Mouse (Mus musculus) forebrain, embryonic 14.5 days (tissue): ENCODE measurements around the gene Hcn2. TPM values are rescaled to one million over a fixed set of nuclear protein-coding genes. Genes with fewer than 3 reads are reported as not detected.

Experiments used
- polyA plus RNA-seq: library from polyadenylated mRNA; unstranded; fragments of >200 nt; fragmentation: Nextera tagmentation; extraction: Ambion mirVana; gene quantifications from 2 replicates; pipeline ENCODE4 v1.2.1, GENCODE M21; 2014

Gene Hcn2
- polyA plus RNA-seq, 1 experiment from 2014 or later: 0.32 TPM

Other genes with a start within 250 kb of the Hcn2 start
- gene Vmn2r83, start 247.9 kb upstream of the Hcn2 start, polyA plus RNA-seq: not detected in 2 replicates
- gene Plpp2, start 182.8 kb upstream of the Hcn2 start, polyA plus RNA-seq: 9.4 and 12.5 TPM in 2 replicates
- gene Mier2, start 161.4 kb upstream of the Hcn2 start, polyA plus RNA-seq: 35.3 and 43.7 TPM in 2 replicates
- not detected in 2 replicates for gene Theg, start 129.3 kb upstream of the Hcn2 start, polyA plus RNA-seq
- gene C2cd4c, start 102.6 kb upstream of the Hcn2 start, polyA plus RNA-seq: 0.46 and 0.52 TPM in 2 replicates
- 5.9 and 6.5 TPM in 2 replicates for gene Shc2, start 78.7 kb upstream of the Hcn2 start, polyA plus RNA-seq
- 0.14 and 0.17 TPM in 2 replicates for gene Odf3l2, start 70.9 kb upstream of the Hcn2 start, polyA plus RNA-seq
- gene Madcam1, start 52.1 kb upstream of the Hcn2 start, polyA plus RNA-seq: 1.1 and 1.2 TPM in 2 replicates
- 101 and 105 TPM in 2 replicates for gene Tpgs1, start 47.3 kb upstream of the Hcn2 start, polyA plus RNA-seq
- gene Cdc34, start 34.4 kb upstream of the Hcn2 start, polyA plus RNA-seq: 76.0 and 76.9 TPM in 2 replicates
- gene Gzmm, start 27.6 kb upstream of the Hcn2 start, polyA plus RNA-seq: 1.4 and 1.5 TPM in 2 replicates
- 725 and 788 TPM in 2 replicates for gene Bsg, start 12.1 kb upstream of the Hcn2 start, polyA plus RNA-seq
- 32.1 and 33.4 TPM in 2 replicates for gene Polrmt, start 29.9 kb downstream of the Hcn2 start, polyA plus RNA-seq
- gene Fgf22, start 38.4 kb downstream of the Hcn2 start, polyA plus RNA-seq: 0.28 and 0.38 TPM in 2 replicates
- 60.6 and 75.7 TPM in 2 replicates for gene Rnf126, start 50.3 kb downstream of the Hcn2 start, polyA plus RNA-seq
- gene Fstl3, start 60.6 kb downstream of the Hcn2 start, polyA plus RNA-seq: 0.58 and 0.96 TPM in 2 replicates
- gene Prss57, start 74.3 kb downstream of the Hcn2 start, polyA plus RNA-seq: 0.37 TPM in 1 of 2 replicates, not detected in the other
- 182 and 257 TPM in 2 replicates for gene Palm, start 76.9 kb downstream of the Hcn2 start, polyA plus RNA-seq
- 0.41 and 0.51 TPM in 2 replicates for gene Misp, start 104.4 kb downstream of the Hcn2 start, polyA plus RNA-seq
- 98.2 and 109 TPM in 2 replicates for gene Ptbp1, start 137.8 kb downstream of the Hcn2 start, polyA plus RNA-seq
- gene Prtn3, start 157.8 kb downstream of the Hcn2 start, polyA plus RNA-seq: 16.9 and 17.1 TPM in 2 replicates
- 224 and 298 TPM in 2 replicates for gene Plppr3, start 158.0 kb downstream of the Hcn2 start, polyA plus RNA-seq
- gene Elane, start 169.6 kb downstream of the Hcn2 start, polyA plus RNA-seq: 0.36 TPM in 1 of 2 replicates, not detected in the other
- not detected in 2 replicates for gene Cfd, start 174.2 kb downstream of the Hcn2 start, polyA plus RNA-seq
- 40.5 and 47.6 TPM in 2 replicates for gene Med16, start 192.3 kb downstream of the Hcn2 start, polyA plus RNA-seq
- 6.0 and 21.9 TPM in 2 replicates for gene Gm26602, start 194.2 kb downstream of the Hcn2 start, polyA plus RNA-seq
- 1.6 and 1.8 TPM in 2 replicates for gene Kiss1r, start 200.3 kb downstream of the Hcn2 start, polyA plus RNA-seq
- gene R3hdm4, start 204.6 kb downstream of the Hcn2 start, polyA plus RNA-seq: 175 and 197 TPM in 2 replicates
- gene Arid3a, start 210.4 kb downstream of the Hcn2 start, polyA plus RNA-seq: 1.1 and 2.3 TPM in 2 replicates
- gene Wdr18, start 243.5 kb downstream of the Hcn2 start, polyA plus RNA-seq: 96.4 and 101 TPM in 2 replicates